Mouse (Mus musculus) cerebellum, adult 8-10 months (tissue): ENCODE measurements around the gene Unc13c.
A peak's percentile ranks its signal among the peaks of the same experiment; 100 is the strongest.

Experiments
- DNase-seq: peaks from one replicate; pipeline ENCODE4 v3.0.0; 2022

Unc13c gene

GRCm38 (mm10) chr9:73968641-73969121 is at the start of gene Unc13c:
Gene Unc13c, minus strand, starts transcription at chr9:73968966.
- DNase-seq: peak; percentile 64

- no peak for DNase-seq
Measured at GRCm38 (mm10) chr9:74007976-74008686, 39.4 kb upstream of the Unc13c start.

GRCm38 (mm10) chr9:74002388-74002990 is 33.7 kb upstream of the Unc13c start:
- DNase-seq: no peak

- no peak for DNase-seq
Measured at GRCm38 (mm10) chr9:73988096-73988495, 19.3 kb upstream of the Unc13c start.

- DNase-seq: no peak
Measured at GRCm38 (mm10) chr9:73987236-73987635, 18.5 kb upstream of the Unc13c start.

- DNase-seq: peak; percentile 89
Measured at GRCm38 (mm10) chr9:73982597-73983344, 14.0 kb upstream of the Unc13c start.

- no peak for DNase-seq
Measured at GRCm38 (mm10) chr9:73972327-73972988, 3.7 kb upstream of the Unc13c start.

- DNase-seq: no peak
Measured at GRCm38 (mm10) chr9:73970717-73971116, 2.0 kb upstream of the Unc13c start.

- DNase-seq: peak; percentile 58
Measured at GRCm38 (mm10) chr9:73965322-73965915, 3.3 kb downstream of the Unc13c start.

GRCm38 (mm10) chr9:73962471-73962870 is 6.3 kb downstream of the Unc13c start:
- no peak for DNase-seq

GRCm38 (mm10) chr9:73952331-73952730 is 16.4 kb downstream of the Unc13c start:
- DNase-seq: no peak

GRCm38 (mm10) chr9:73951586-73951985 is 17.2 kb downstream of the Unc13c start:
- no peak for DNase-seq

GRCm38 (mm10) chr9:73934844-73935243 is 33.9 kb downstream of the Unc13c start:
- DNase-seq: peak; percentile 61

GRCm38 (mm10) chr9:73931988-73932387 is 36.8 kb downstream of the Unc13c start:
- DNase-seq: peak; percentile 55

GRCm38 (mm10) chr9:73927276-73927675 is 41.5 kb downstream of the Unc13c start:
- peak; percentile 93 for DNase-seq

GRCm38 (mm10) chr9:73922449-73923115 is 46.2 kb downstream of the Unc13c start:
- DNase-seq: peak; percentile 62

- DNase-seq: no peak
Measured at GRCm38 (mm10) chr9:73905959-73906358, 62.8 kb downstream of the Unc13c start.

GRCm38 (mm10) chr9:73898516-73898915 is 70.2 kb downstream of the Unc13c start:
- no peak for DNase-seq

GRCm38 (mm10) chr9:73896210-73896609 is 72.6 kb downstream of the Unc13c start:
- no peak for DNase-seq

GRCm38 (mm10) chr9:73883587-73883986 is 85.2 kb downstream of the Unc13c start:
- no peak for DNase-seq

GRCm38 (mm10) chr9:73883143-73883542 is 85.6 kb downstream of the Unc13c start:
- DNase-seq: no peak

GRCm38 (mm10) chr9:73882393-73882919 is 86.3 kb downstream of the Unc13c start:
- DNase-seq: no peak
